Mouse (Mus musculus): ENCODE data around the gene Olfr1428. TPM values are rescaled to one million over a fixed set of nuclear protein-coding genes. Genes with fewer than 3 reads are reported as not detected.

The Olfr1428 gene
- not detected in 2 replicates for polyA plus RNA-seq (2015; fragmentation: Nextera tagmentation; extraction: Ambion mirVana)

DNA sequence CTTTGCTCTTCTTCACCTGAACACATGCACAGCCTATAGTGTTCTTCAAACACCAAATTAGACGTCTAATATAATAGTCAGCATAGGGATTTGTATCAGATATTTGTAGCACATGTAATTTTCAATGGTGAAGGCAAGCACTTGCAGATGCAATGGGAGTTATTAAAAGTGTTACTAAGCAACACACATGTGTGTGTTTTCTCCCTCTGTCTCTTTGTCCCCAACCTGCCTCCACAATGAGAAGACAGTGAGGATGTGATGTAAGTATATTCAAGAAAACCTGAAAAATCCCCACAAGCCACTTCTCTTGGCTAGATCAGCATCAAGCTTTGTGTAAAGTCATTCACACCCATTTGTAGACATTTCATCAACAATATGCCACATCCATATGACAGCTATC, at the start of gene Olfr1428:
Gene Olfr1428 (minus strand): TSS at position 101 of the 400 bp plus-strand sequence.
- Histone ChIP-seq H3K27ac (ENCODE audit: low read length) (no peak within 1 kb of the TSS), H3K9ac (ENCODE audit: low read length) (no peak within 1 kb of the TSS), H3K27me3 (ENCODE audit: control insufficient read depth, insufficient read depth, low read length) (no peaks in the 10 kb centered on the region), H3K36me3 (ENCODE audit: control insufficient read depth, insufficient read depth) (no peaks in the 10 kb centered on the region), H3K4me3 (ENCODE audit: low read length) (no peak within 1 kb of the TSS), H3K4me1 (ENCODE audit: control insufficient read depth, insufficient read depth, low read length) (no peaks in the 10 kb centered on the region), H3K4me2 (ENCODE audit: low read depth, low read length) (no peak within 1 kb of the TSS), H3K9me3 (replicated peaks; ENCODE audit: control insufficient read depth, low read length) (no peaks in the 10 kb centered on the region)
- no peak for ATAC-seq (replicated peaks; ENCODE audit: extremely low read depth, insufficient read depth, low FRiP score)
- 62% methylated on average over 1 of the region's 1 CpGs for WGBS

DNA sequence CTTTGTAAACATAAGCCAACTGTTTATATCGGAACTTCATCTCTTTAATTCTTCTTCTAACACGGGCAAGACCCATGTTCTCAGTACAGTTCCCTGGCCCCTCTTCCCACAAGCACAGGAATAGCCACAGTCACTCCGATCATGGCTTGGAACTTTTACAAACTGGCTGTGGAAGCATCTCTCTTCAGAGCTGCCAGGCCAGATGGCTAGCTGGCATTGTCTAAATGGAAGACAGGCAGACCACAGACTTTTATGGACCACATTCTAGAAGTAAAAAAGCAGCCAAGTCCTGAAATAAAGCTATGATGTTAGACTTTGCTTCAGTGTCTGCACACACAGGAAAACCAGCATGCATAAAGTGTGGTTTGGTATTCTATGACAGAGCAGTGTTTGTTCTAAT, 29.8 kb upstream of the Olfr1428 start:
- WGBS: 85% methylated on average over 3 of the region's 3 CpGs
- H3K4me2 ChIP-seq (ENCODE audit: low read depth, low read length): no peak overlapping the region
- no peak for ATAC-seq (replicated peaks; ENCODE audit: extremely low read depth, insufficient read depth, low FRiP score)

DNA sequence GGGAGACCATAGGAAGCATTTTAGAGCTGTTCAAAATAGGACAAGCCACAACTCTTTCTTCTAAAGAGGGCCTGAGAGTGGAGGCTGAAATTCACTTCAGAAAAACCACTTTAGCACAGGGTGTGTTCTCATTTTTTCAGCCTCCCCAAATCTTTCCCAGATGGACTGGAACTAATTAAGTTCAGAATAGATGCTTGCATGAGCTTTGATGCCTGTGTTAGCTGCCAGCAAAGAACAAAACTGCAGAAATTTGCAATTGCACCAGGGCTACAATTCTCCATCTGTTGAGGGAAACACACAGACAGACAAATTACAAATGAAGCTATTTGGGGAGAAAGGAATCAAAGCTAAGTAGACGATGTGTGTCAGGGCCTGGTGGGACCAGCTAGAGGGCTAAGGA, 27.7 kb upstream of the Olfr1428 start:
- H3K9me3 ChIP-seq (replicated peaks; ENCODE audit: control insufficient read depth, low read length): no peaks in the 10 kb centered on the region
- H3K27ac ChIP-seq (ENCODE audit: low read length): no peak overlapping the region
- no peaks in the 10 kb centered on the region for H3K27me3 ChIP-seq (ENCODE audit: control insufficient read depth, insufficient read depth, low read length)
- 67% methylated on average over 1 of the region's 1 CpGs for WGBS
- ATAC-seq (replicated peaks; ENCODE audit: extremely low read depth, insufficient read depth, low FRiP score): no peak
- H3K9ac ChIP-seq (ENCODE audit: low read length): no peak overlapping the region
- H3K4me3 ChIP-seq (ENCODE audit: low read length): no peak overlapping the region
- H3K36me3 ChIP-seq (ENCODE audit: control insufficient read depth, insufficient read depth): no peaks in the 10 kb centered on the region
- no peak overlapping the region for H3K4me2 ChIP-seq (ENCODE audit: low read depth, low read length)
- no peaks in the 10 kb centered on the region for H3K4me1 ChIP-seq (ENCODE audit: control insufficient read depth, insufficient read depth, low read length)

More for the DNA sequence above, 29.8 kb upstream of the Olfr1428 start:
- no peak overlapping the region for H3K9ac ChIP-seq (ENCODE audit: low read length)
- H3K4me1 ChIP-seq (ENCODE audit: control insufficient read depth, insufficient read depth, low read length): no peaks in the 10 kb centered on the region
- no peaks in the 10 kb centered on the region for H3K27me3 ChIP-seq (ENCODE audit: control insufficient read depth, insufficient read depth, low read length)
- no peak overlapping the region for H3K27ac ChIP-seq (ENCODE audit: low read length)
- no peak overlapping the region for H3K4me3 ChIP-seq (ENCODE audit: low read length)
- H3K36me3 ChIP-seq (ENCODE audit: control insufficient read depth, insufficient read depth): no peaks in the 10 kb centered on the region
- H3K9me3 ChIP-seq (replicated peaks; ENCODE audit: control insufficient read depth, low read length): no peaks in the 10 kb centered on the region

DNA sequence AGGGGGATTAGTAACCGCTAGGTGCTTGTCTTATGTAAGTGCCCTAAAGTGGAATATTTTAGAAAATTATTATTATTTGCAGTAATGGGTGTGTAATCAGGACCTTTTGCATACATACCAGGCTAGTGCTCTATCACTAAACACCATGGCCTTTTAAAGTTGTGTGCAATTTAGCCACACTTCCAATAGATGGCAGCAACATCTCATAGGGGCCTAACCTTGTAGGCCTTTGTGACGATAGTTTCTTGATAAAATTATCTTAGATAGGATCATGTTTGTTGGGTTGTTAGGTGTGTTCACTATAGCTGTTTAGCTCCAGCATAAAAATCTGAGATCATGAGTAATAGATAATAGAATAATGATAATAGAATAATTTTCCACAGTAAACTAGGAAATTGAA, 18.6 kb upstream of the Olfr1428 start:
- no peak for ATAC-seq (replicated peaks; ENCODE audit: extremely low read depth, insufficient read depth, low FRiP score)
- Histone ChIP-seq H3K9me3 (replicated peaks; ENCODE audit: control insufficient read depth, low read length) (no peaks in the 10 kb centered on the region), H3K27ac (ENCODE audit: low read length) (no peak overlapping the region), H3K4me2 (ENCODE audit: low read depth, low read length) (no peak overlapping the region), H3K36me3 (ENCODE audit: control insufficient read depth, insufficient read depth) (no peaks in the 10 kb centered on the region), H3K9ac (ENCODE audit: low read length) (no peak overlapping the region), H3K4me1 (ENCODE audit: control insufficient read depth, insufficient read depth, low read length) (no peaks in the 10 kb centered on the region), H3K4me3 (ENCODE audit: low read length) (no peak overlapping the region), H3K27me3 (ENCODE audit: control insufficient read depth, insufficient read depth, low read length) (no peaks in the 10 kb centered on the region)
- WGBS: 31% methylated on average over 2 of the region's 2 CpGs

DNA sequence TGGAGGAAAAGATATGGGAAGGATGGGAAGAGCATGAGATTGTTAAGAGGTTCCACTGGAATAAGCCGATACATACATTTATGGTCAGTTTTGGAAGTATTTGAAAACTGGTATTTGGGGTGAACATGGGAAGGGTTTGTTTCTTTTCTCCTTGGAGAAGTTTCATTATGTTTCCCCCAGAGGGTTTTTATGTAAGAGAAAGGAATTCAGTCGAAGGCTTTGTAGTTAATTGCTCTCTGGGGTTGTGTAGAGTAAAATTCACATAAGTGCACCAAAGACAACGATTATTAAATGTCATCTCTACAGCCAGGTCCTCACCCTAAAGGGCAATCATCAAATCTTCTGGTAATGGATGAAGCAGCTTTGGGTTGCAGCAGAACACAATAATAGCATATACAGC, 7.4 kb upstream of the Olfr1428 start, which contains the start of gene Olfr76:
Gene Olfr76 (minus strand): TSS at position 101 of the 400 bp plus-strand sequence.
- no peaks in the 10 kb centered on the region for H3K4me1 ChIP-seq (ENCODE audit: control insufficient read depth, insufficient read depth, low read length)
- WGBS: 69% methylated on average over 3 of the region's 3 CpGs
- ATAC-seq (replicated peaks; ENCODE audit: extremely low read depth, insufficient read depth, low FRiP score): no peak

DNA sequence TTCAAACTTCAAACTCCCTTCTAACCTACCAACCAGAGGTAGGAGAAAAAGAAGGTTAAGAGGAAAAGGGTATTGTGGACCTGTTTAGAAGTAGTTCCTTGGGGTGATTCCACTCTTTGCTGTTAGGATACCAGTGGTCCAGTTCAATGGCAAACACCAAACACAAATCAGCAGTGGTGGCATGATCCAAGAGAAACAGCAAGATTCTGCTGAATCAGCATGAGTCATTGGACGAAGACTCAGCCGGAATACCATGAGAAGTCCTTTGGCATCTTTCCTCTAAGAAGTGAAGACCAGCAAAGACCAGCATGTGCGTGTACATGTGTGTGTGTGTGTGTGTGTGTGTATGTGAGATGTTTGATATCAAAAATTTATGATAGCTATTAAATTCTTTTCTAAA, 767 bp upstream of the Olfr1428 start:
- Histone ChIP-seq H3K36me3 (ENCODE audit: control insufficient read depth, insufficient read depth) (no peaks in the 10 kb centered on the region), H3K4me2 (ENCODE audit: low read depth, low read length) (no peak overlapping the region), H3K9ac (ENCODE audit: low read length) (no peak overlapping the region), H3K4me1 (ENCODE audit: control insufficient read depth, insufficient read depth, low read length) (no peaks in the 10 kb centered on the region), H3K27ac (ENCODE audit: low read length) (no peak overlapping the region), H3K27me3 (ENCODE audit: control insufficient read depth, insufficient read depth, low read length) (no peaks in the 10 kb centered on the region), H3K4me3 (ENCODE audit: low read length) (no peak overlapping the region), H3K9me3 (replicated peaks; ENCODE audit: control insufficient read depth, low read length) (no peaks in the 10 kb centered on the region)
- no peak for ATAC-seq (replicated peaks; ENCODE audit: extremely low read depth, insufficient read depth, low FRiP score)
- WGBS: 74% methylated on average over 3 of the region's 3 CpGs

More for the DNA sequence above, 7.4 kb upstream of the Olfr1428 start, which contains the start of gene Olfr76:
- H3K4me3 ChIP-seq (ENCODE audit: low read length): no peak within 1 kb of the TSS
- H3K27ac ChIP-seq (ENCODE audit: low read length): no peak within 1 kb of the TSS
- no peak within 1 kb of the TSS for H3K4me2 ChIP-seq (ENCODE audit: low read depth, low read length)
- H3K9me3 ChIP-seq (replicated peaks; ENCODE audit: control insufficient read depth, low read length): no peaks in the 10 kb centered on the region
- H3K36me3 ChIP-seq (ENCODE audit: control insufficient read depth, insufficient read depth): no peaks in the 10 kb centered on the region
- H3K27me3 ChIP-seq (ENCODE audit: control insufficient read depth, insufficient read depth, low read length): no peaks in the 10 kb centered on the region
- H3K9ac ChIP-seq (ENCODE audit: low read length): no peak within 1 kb of the TSS

DNA sequence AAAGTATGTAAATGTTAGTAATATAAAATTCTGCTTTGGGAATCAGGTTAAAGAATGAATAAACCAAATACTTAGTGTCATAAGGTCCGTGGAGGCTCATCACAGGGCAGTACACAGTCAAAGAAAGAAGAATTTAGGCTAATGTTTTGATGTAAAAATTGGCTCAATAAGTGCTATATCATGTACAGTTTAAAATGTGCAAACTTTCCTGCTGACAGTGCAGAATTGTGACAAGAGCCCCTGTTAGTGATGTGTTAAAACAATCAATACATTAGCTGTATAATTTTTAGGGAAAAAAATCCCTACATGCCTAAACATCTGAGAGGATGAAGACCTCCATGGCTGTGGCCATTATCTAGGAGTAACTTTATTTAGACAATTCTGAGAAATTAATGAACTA, 1.9 kb downstream of the Olfr1428 start:
- ATAC-seq (replicated peaks; ENCODE audit: extremely low read depth, insufficient read depth, low FRiP score): no peak
- H3K9ac ChIP-seq (ENCODE audit: low read length): no peak overlapping the region
- H3K4me2 ChIP-seq (ENCODE audit: low read depth, low read length): no peak overlapping the region
- no peaks in the 10 kb centered on the region for H3K9me3 ChIP-seq (replicated peaks; ENCODE audit: control insufficient read depth, low read length)
- H3K27ac ChIP-seq (ENCODE audit: low read length): no peak overlapping the region
- H3K4me3 ChIP-seq (ENCODE audit: low read length): no peak overlapping the region
- no peaks in the 10 kb centered on the region for H3K27me3 ChIP-seq (ENCODE audit: control insufficient read depth, insufficient read depth, low read length)
- WGBS: 63% methylated on average over 1 of the region's 1 CpGs
- H3K36me3 ChIP-seq (ENCODE audit: control insufficient read depth, insufficient read depth): no peaks in the 10 kb centered on the region
- H3K4me1 ChIP-seq (ENCODE audit: control insufficient read depth, insufficient read depth, low read length): no peaks in the 10 kb centered on the region

DNA sequence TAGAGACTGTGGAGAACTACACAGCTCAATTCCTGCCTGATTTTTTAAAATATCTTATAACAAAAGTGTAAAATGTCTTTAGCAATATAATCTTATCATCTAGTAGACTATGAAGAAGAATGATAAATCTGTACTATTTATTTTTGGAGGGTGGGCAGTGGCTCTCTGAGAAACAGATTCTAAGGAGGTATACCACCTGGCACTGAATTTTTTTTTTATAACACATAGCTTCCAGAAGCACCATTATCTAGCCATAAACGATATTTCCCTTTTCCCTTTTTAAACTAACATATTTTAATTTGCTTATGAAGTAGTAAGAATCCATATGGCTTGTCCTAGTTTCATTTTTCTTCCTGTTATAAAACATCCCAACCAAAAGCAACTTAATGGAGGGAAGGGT, 11.2 kb downstream of the Olfr1428 start:
- Histone ChIP-seq H3K9me3 (replicated peaks; ENCODE audit: control insufficient read depth, low read length) (no peaks in the 10 kb centered on the region), H3K36me3 (ENCODE audit: control insufficient read depth, insufficient read depth) (no peaks in the 10 kb centered on the region), H3K9ac (ENCODE audit: low read length) (no peak overlapping the region), H3K27me3 (ENCODE audit: control insufficient read depth, insufficient read depth, low read length) (no peaks in the 10 kb centered on the region), H3K4me1 (ENCODE audit: control insufficient read depth, insufficient read depth, low read length) (no peaks in the 10 kb centered on the region), H3K4me3 (ENCODE audit: low read length) (no peak overlapping the region), H3K4me2 (ENCODE audit: low read depth, low read length) (no peak overlapping the region), H3K27ac (ENCODE audit: low read length) (no peak overlapping the region)
- WGBS: 50% methylated on average over 1 of the region's 1 CpGs
- no peak for ATAC-seq (replicated peaks; ENCODE audit: extremely low read depth, insufficient read depth, low FRiP score)

DNA sequence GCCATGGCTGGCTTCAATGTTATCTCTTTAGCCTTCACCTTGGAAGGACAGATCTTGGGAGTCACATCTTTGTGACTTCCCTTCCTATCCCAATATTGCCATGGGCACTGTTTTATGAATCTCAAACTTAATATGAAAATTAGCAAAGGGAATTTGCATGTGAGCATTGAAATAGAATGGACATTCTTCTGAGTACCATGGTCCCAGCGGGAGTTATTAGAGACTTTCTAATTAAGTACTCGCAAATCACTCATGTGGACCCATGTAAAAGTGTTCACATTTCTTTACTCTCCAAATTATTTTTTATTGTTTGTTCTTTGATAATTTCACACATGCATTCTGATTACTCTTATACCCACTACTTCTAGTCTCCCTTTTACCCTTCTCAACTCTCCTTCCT, 12.5 kb downstream of the Olfr1428 start, which contains the start of gene Olfr1427:
Gene Olfr1427 (minus strand): TSS at position 101 of the 400 bp plus-strand sequence.
- no peaks in the 10 kb centered on the region for H3K4me1 ChIP-seq (ENCODE audit: control insufficient read depth, insufficient read depth, low read length)
- no peaks in the 10 kb centered on the region for H3K9me3 ChIP-seq (replicated peaks; ENCODE audit: control insufficient read depth, low read length)
- H3K27me3 ChIP-seq (ENCODE audit: control insufficient read depth, insufficient read depth, low read length): no peaks in the 10 kb centered on the region
- WGBS: 90% methylated on average over 2 of the region's 2 CpGs
- ATAC-seq (replicated peaks; ENCODE audit: extremely low read depth, insufficient read depth, low FRiP score): no peak
- H3K27ac ChIP-seq (ENCODE audit: low read length): no peak within 1 kb of the TSS
- H3K4me2 ChIP-seq (ENCODE audit: low read depth, low read length): no peak within 1 kb of the TSS
- no peak within 1 kb of the TSS for H3K4me3 ChIP-seq (ENCODE audit: low read length)
- H3K9ac ChIP-seq (ENCODE audit: low read length): no peak within 1 kb of the TSS
- H3K36me3 ChIP-seq (ENCODE audit: control insufficient read depth, insufficient read depth): no peaks in the 10 kb centered on the region
